Mouse (Mus musculus): ENCODE data around the gene Pde4b.

- TF ChIP-seq POLR2A (IDR thresholded peaks at IDR 0.05; ENCODE audit: control insufficient read depth, low read depth, low read length) (no peak), CTCF (IDR thresholded peaks at IDR 0.05; ENCODE audit: control insufficient read depth, insufficient read depth, insufficient replicate concordance, low read depth, low read length) (no peak)
Measured at GRCm38 (mm10) chr4:102104534-102105014, 17.2 kb downstream of the Pde4b start.

Measured in testis, adult 2 months (tissue).